Mouse (Mus musculus): ENCODE data around the gene Cyfip1. TPM values are rescaled to one million over a fixed set of nuclear protein-coding genes. Genes with fewer than 3 reads are reported as not detected.
A peak's percentile ranks its signal among the peaks of the same experiment; 100 is the strongest.

Gene Cyfip1
- polyA plus RNA-seq, 1 experiment from 2014 or later: 81.4 TPM

GRCm38 (mm10) chr7:55869220-55869619, 27.7 kb downstream of the Cyfip1 start:
- DNase-seq (ENCODE audit: low spot score) (no peak), ATAC-seq (no peak)
- Histone ChIP-seq H3K4me2 (replicated peaks; ENCODE audit: low read depth, low read length) (no peak overlapping the region), H3K4me3 (ENCODE audit: low read depth, low read length) (no peak overlapping the region), H3K9me3 (ENCODE audit: low read length) (no peaks in the 10 kb centered on the region), H3K4me1 (ENCODE audit: insufficient read depth, low read depth, low read length) (0 out of 2 replicates have a peak, but pooled peaks cover 5% of the 10 kb centered on the region), H3K27ac (ENCODE audit: low read length) (no peak overlapping the region), H3K36me3 (ENCODE audit: insufficient read depth, low read length) (peaks cover 14% of the 10 kb centered on the region; the same call in 1 of the 2 replicates), H3K27me3 (replicated peaks; ENCODE audit: insufficient read depth, low read length) (no peaks in the 10 kb centered on the region), H3K9ac (replicated peaks; ENCODE audit: low read depth) (no peak overlapping the region)
- 79% methylated on average over 3 of the region's 3 CpGs for WGBS
- TF ChIP-seq CTCF (IDR thresholded peaks at IDR 0.05) (no peak), EP300 (IDR thresholded peaks at IDR 0.05) (no peak)

GRCm38 (mm10) chr7:55870340-55871020, 28.9 kb downstream of the Cyfip1 start:
- TF ChIP-seq EP300 (IDR thresholded peaks at IDR 0.05) (no peak), CTCF (IDR thresholded peaks at IDR 0.05) (no peak)
- no peaks in the 10 kb centered on the region for H3K9me3 ChIP-seq (ENCODE audit: low read length)
- no peak overlapping the region for H3K4me2 ChIP-seq (replicated peaks; ENCODE audit: low read depth, low read length)
- 0 out of 2 replicates have a peak, but pooled peaks cover 5% of the 10 kb centered on the region for H3K4me1 ChIP-seq (ENCODE audit: insufficient read depth, low read depth, low read length)
- no peak overlapping the region for H3K27ac ChIP-seq (ENCODE audit: low read length)
- no peaks in the 10 kb centered on the region for H3K27me3 ChIP-seq (replicated peaks; ENCODE audit: insufficient read depth, low read length)
- no peak overlapping the region for H3K9ac ChIP-seq (replicated peaks; ENCODE audit: low read depth)
- peaks cover 20% of the 10 kb centered on the region; the same call in 1 of the 2 replicates for H3K36me3 ChIP-seq (ENCODE audit: insufficient read depth, low read length)
- DNase-seq (ENCODE audit: low spot score): peak; percentile 34
- ATAC-seq: peak; percentile 38
- 87% methylated on average over 6 of the region's 6 CpGs for WGBS
- no peak overlapping the region for H3K4me3 ChIP-seq (ENCODE audit: low read depth, low read length)

GRCm38 (mm10) chr7:55871476-55871875, 29.9 kb downstream of the Cyfip1 start:
- TF ChIP-seq EP300 (IDR thresholded peaks at IDR 0.05) (no peak), CTCF (IDR thresholded peaks at IDR 0.05) (no peak)
- no peaks in the 10 kb centered on the region for H3K4me1 ChIP-seq (ENCODE audit: insufficient read depth, low read depth, low read length)
- H3K9me3 ChIP-seq (ENCODE audit: low read length): no peaks in the 10 kb centered on the region
- H3K27ac ChIP-seq (ENCODE audit: low read length): no peak overlapping the region
- H3K9ac ChIP-seq (replicated peaks; ENCODE audit: low read depth): no peak overlapping the region
- peaks cover 29% of the 10 kb centered on the region; the same call in 1 of the 2 replicates for H3K36me3 ChIP-seq (ENCODE audit: insufficient read depth, low read length)
- no peak overlapping the region for H3K4me2 ChIP-seq (replicated peaks; ENCODE audit: low read depth, low read length)
- no peak overlapping the region for H3K4me3 ChIP-seq (ENCODE audit: low read depth, low read length)
- 74% methylated on average over 5 of the region's 5 CpGs for WGBS
- no peak for ATAC-seq
- DNase-seq (ENCODE audit: low spot score): no peak
- H3K27me3 ChIP-seq (replicated peaks; ENCODE audit: insufficient read depth, low read length): no peaks in the 10 kb centered on the region

GRCm38 (mm10) chr7:55874703-55875102, 33.2 kb downstream of the Cyfip1 start:
- Histone ChIP-seq H3K36me3 (ENCODE audit: insufficient read depth, low read length) (peaks cover 45% of the 10 kb centered on the region; the same call in 1 of the 2 replicates), H3K4me1 (ENCODE audit: insufficient read depth, low read depth, low read length) (no peaks in the 10 kb centered on the region), H3K9me3 (ENCODE audit: low read length) (no peaks in the 10 kb centered on the region), H3K4me2 (replicated peaks; ENCODE audit: low read depth, low read length) (no peak overlapping the region), H3K9ac (replicated peaks; ENCODE audit: low read depth) (no peak overlapping the region), H3K27ac (ENCODE audit: low read length) (no peak overlapping the region), H3K4me3 (ENCODE audit: low read depth, low read length) (no peak overlapping the region), H3K27me3 (replicated peaks; ENCODE audit: insufficient read depth, low read length) (no peaks in the 10 kb centered on the region)
- no peak for TF ChIP-seq CTCF (IDR thresholded peaks at IDR 0.05)
- TF ChIP-seq EP300 (IDR thresholded peaks at IDR 0.05): no peak
- ATAC-seq (no peak), DNase-seq (ENCODE audit: low spot score) (no peak)
- WGBS: 64% methylated on average over 7 of the region's 7 CpGs

GRCm38 (mm10) chr7:55877721-55878120, 36.2 kb downstream of the Cyfip1 start:
- Histone ChIP-seq H3K36me3 (ENCODE audit: insufficient read depth, low read length) (peaks cover 50% of the 10 kb centered on the region), H3K9ac (replicated peaks; ENCODE audit: low read depth) (no peak overlapping the region), H3K4me2 (replicated peaks; ENCODE audit: low read depth, low read length) (no peak overlapping the region), H3K27me3 (replicated peaks; ENCODE audit: insufficient read depth, low read length) (no peaks in the 10 kb centered on the region), H3K27ac (ENCODE audit: low read length) (no peak overlapping the region), H3K4me1 (ENCODE audit: insufficient read depth, low read depth, low read length) (no peaks in the 10 kb centered on the region), H3K4me3 (ENCODE audit: low read depth, low read length) (no peak overlapping the region), H3K9me3 (ENCODE audit: low read length) (no peaks in the 10 kb centered on the region)
- DNase-seq (ENCODE audit: low spot score) (peak; percentile 84), ATAC-seq (peak; percentile 90)
- 67% methylated on average over 10 of the region's 10 CpGs for WGBS
- TF ChIP-seq CTCF (IDR thresholded peaks at IDR 0.05) (no peak), EP300 (IDR thresholded peaks at IDR 0.05) (peak; percentile 41; the same call in 1 of the 2 replicates)

- TF ChIP-seq EP300 (IDR thresholded peaks at IDR 0.05): no peak
- TF ChIP-seq CTCF (IDR thresholded peaks at IDR 0.05): no peak
- Histone ChIP-seq H3K27ac (ENCODE audit: low read length) (no peak overlapping the region), H3K4me1 (ENCODE audit: insufficient read depth, low read depth, low read length) (no peaks in the 10 kb centered on the region), H3K4me3 (ENCODE audit: low read depth, low read length) (no peak overlapping the region), H3K9ac (replicated peaks; ENCODE audit: low read depth) (no peak overlapping the region), H3K9me3 (ENCODE audit: low read length) (no peaks in the 10 kb centered on the region), H3K4me2 (replicated peaks; ENCODE audit: low read depth, low read length) (no peak overlapping the region), H3K36me3 (ENCODE audit: insufficient read depth, low read length) (peaks cover 28% of the 10 kb centered on the region), H3K27me3 (replicated peaks; ENCODE audit: insufficient read depth, low read length) (no peaks in the 10 kb centered on the region)
- WGBS: 87% methylated on average over 9 of the region's 9 CpGs
- ATAC-seq (no peak), DNase-seq (ENCODE audit: low spot score) (no peak)
Observed at GRCm38 (mm10) chr7:55880882-55881281, 39.3 kb downstream of the Cyfip1 start.
